Mouse (Mus musculus) forebrain, embryonic 16.5 days (tissue): ENCODE measurements around the gene Gas2l1. TPM values are rescaled to one million over a fixed set of nuclear protein-coding genes. Genes with fewer than 3 reads are reported as not detected.
A peak's percentile ranks its signal among the peaks of the same experiment; 100 is the strongest.

Experiments used
- ATAC-seq: fragments of 200-750 bp; cut with Nextera tagmentation; 2 replicates; pipeline ENCODE4 v1.8.0; 2017; ENCODE audit warnings: mild to moderate bottlenecking, moderate library complexity
- H3K27ac ChIP-seq: fragments of 300-500 bp; sonication (generic); 2 replicates; pipeline ENCODE4 v1.5.1; 2014; ENCODE audit warnings: low read length, control low read depth
- H3K27me3 ChIP-seq: fragments of 300-500 bp; sonication (generic); replicated peaks from 2 replicates; pipeline ENCODE4 v1.6.1; 2014; ENCODE audit warnings: low read length; ENCODE audit not compliant: control insufficient read depth, insufficient read depth
- H3K36me3 ChIP-seq: fragments of 300-500 bp; sonication (generic); 2 replicates; pipeline ENCODE4 v1.6.1; 2014; ENCODE audit not compliant: control insufficient read depth, insufficient read depth
- H3K4me1 ChIP-seq: fragments of 300-500 bp; sonication (generic); replicated peaks from 2 replicates; pipeline ENCODE4 v1.6.1; 2014; ENCODE audit warnings: low read length; ENCODE audit not compliant: control insufficient read depth, insufficient read depth
- H3K4me2 ChIP-seq: fragments of 300-500 bp; sonication (generic); 2 replicates; pipeline ENCODE4 v1.6.1; 2014; ENCODE audit warnings: mild to moderate bottlenecking, low read length, control low read depth
- H3K4me3 ChIP-seq: fragments of 300-500 bp; sonication (generic); replicated peaks from 2 replicates; pipeline ENCODE4 v1.5.1; 2014; ENCODE audit warnings: mild to moderate bottlenecking, low read length, control low read depth
- H3K9ac ChIP-seq: fragments of 300-500 bp; sonication (generic); replicated peaks from 2 replicates; pipeline ENCODE4 v1.6.1; 2014; ENCODE audit warnings: low read depth, low read length, control low read depth
- H3K9me3 ChIP-seq: fragments of 300-500 bp; sonication (generic); 2 replicates; pipeline ENCODE4 v1.6.1; 2016; ENCODE audit warnings: low read length; ENCODE audit not compliant: control insufficient read depth
- WGBS: fragments of 180-500 bp; shearing (Covaris S2); extraction: QIAGEN DNeasy Blood & Tissue Kit; methylation state at CpG from one replicate; pipeline ENCODE4 v1.1.7; 2014; 5-methylcytosine and 5-hydroxymethylcytosine counted together
- polyA plus RNA-seq: library from polyadenylated mRNA; unstranded; fragments of >200 nt; fragmentation: Nextera tagmentation; extraction: Ambion mirVana; gene quantifications from 2 replicates; pipeline ENCODE4 v1.2.1, GENCODE M21; 2015

Gas2l1 gene
- polyA plus RNA-seq: 17.2 and 18.4 TPM in 2 replicates

DNA sequence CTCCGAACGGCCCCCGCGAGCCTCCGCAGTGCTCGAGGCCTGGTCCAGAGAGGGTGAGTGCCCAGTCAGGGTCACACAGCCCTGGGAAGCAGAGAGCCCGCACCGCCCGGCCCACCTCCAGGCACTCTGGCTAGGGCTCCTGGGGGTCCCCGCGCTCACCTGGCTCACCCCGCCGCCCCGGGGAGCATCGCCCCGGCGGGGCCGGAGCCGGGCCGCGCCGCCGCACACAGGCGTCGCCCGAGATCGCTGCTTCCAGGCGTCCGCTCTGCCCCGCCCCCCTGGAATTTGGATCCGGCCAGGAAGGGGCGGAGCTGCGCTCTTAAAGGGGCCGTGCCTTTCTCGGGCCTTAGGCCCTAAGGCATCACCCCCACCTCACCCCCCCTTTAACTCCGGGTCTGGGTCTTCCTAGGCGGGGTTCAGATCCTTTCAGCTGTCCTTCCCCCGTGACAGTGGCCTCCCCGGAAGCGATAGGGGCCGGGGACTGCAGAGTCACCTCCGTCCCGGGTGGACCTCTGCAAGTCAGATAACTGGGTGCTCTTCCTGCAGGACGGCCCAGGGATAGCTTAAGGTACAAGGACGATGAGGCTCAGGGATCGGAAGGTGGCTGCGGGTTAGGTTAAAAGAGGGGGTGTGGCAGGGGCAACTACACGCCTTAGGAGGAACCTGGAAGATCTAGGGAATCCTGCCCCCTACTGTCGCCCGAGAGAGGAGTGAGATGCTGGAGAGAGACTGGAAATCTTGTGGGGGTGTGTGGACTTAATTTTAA is at the start of gene Gas2l1:
TSS of gene Gas2l1 (minus strand) at position 272 of the 766 bp plus-strand sequence.
- Histone ChIP-seq H3K9ac (peak within 1 kb of the TSS; percentile 85), H3K36me3 (peaks cover 18% of the 10 kb centered on the region), H3K9me3 (no peaks in the 10 kb centered on the region), H3K27ac (no peak within 1 kb of the TSS), H3K27me3 (peaks cover 31% of the 10 kb centered on the region), H3K4me2 (peak within 1 kb of the TSS; percentile 96), H3K4me3 (peak within 1 kb of the TSS; percentile 72), H3K4me1 (peaks cover 44% of the 10 kb centered on the region)
- WGBS: under 1% methylated on average over 50 of the region's 50 CpGs
- ATAC-seq: peak; percentile 86

- H3K36me3 ChIP-seq: no peaks in the 10 kb centered on the region
- no peaks in the 10 kb centered on the region for H3K27me3 ChIP-seq
- H3K27ac ChIP-seq: no peak overlapping the region
- WGBS: 82% methylated on average over 7 of the region's 7 CpGs
- no peak overlapping the region for H3K4me2 ChIP-seq
- no peak overlapping the region for H3K4me3 ChIP-seq
- H3K9ac ChIP-seq: no peak overlapping the region
- no peaks in the 10 kb centered on the region for H3K9me3 ChIP-seq
- H3K4me1 ChIP-seq: no peaks in the 10 kb centered on the region
- ATAC-seq: no peak
Measured at GRCm38 (mm10) chr11:5113645-5114044, 48.5 kb upstream of the Gas2l1 start.

- Histone ChIP-seq H3K9ac (no peak overlapping the region), H3K27ac (no peak overlapping the region), H3K4me1 (no peaks in the 10 kb centered on the region), H3K4me3 (no peak overlapping the region), H3K9me3 (no peaks in the 10 kb centered on the region), H3K4me2 (no peak overlapping the region), H3K36me3 (no peaks in the 10 kb centered on the region), H3K27me3 (no peaks in the 10 kb centered on the region)
- ATAC-seq: no peak
- 69% methylated on average over 8 of the region's 8 CpGs for WGBS
Measured at GRCm38 (mm10) chr11:5109441-5109840, 44.3 kb upstream of the Gas2l1 start.

DNA sequence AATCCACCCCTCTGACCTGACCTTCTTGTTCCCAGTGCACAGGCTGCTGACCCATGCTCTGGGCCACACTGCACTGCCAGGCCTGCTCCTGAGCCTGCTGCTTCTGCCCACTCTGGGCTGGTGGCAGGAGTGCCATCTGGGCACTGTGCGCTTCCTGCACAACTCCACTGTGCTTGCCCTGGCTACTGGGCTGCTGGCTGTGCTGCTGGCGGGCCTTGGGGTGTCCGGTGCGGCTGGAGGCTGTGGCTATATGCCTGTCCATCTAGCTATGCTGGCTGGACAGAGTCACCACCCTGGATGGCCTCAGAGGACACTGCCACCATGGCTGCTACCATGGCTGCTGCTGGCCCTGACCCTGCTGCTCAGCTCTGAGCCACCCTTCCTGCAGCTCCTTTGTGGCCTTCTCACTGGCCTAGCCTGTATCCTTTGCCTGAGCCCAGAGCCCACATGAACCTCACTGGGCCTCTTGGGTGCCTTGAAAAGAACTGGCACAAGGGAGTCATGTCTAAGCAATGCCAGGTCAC is 38.9 kb upstream of the Gas2l1 start:
- WGBS: 96% methylated on average over 4 of the region's 4 CpGs
- no peaks in the 10 kb centered on the region for H3K9me3 ChIP-seq
- H3K4me1 ChIP-seq: peaks cover 10% of the 10 kb centered on the region
- H3K4me2 ChIP-seq: no peak overlapping the region
- H3K27ac ChIP-seq: no peak overlapping the region
- H3K36me3 ChIP-seq: no peaks in the 10 kb centered on the region
- no peaks in the 10 kb centered on the region for H3K27me3 ChIP-seq
- ATAC-seq: no peak
- H3K4me3 ChIP-seq: no peak overlapping the region
- H3K9ac ChIP-seq: no peak overlapping the region

- Histone ChIP-seq H3K4me2 (no peak overlapping the region), H3K9me3 (no peaks in the 10 kb centered on the region), H3K27me3 (no peaks in the 10 kb centered on the region), H3K4me3 (no peak overlapping the region), H3K9ac (no peak overlapping the region), H3K4me1 (peaks cover 14% of the 10 kb centered on the region), H3K27ac (no peak overlapping the region), H3K36me3 (no peaks in the 10 kb centered on the region)
- ATAC-seq: no peak
- WGBS: 91% methylated on average over 7 of the region's 7 CpGs
Measured at GRCm38 (mm10) chr11:5102384-5102783, 37.3 kb upstream of the Gas2l1 start.

- Histone ChIP-seq H3K4me2 (no peak overlapping the region), H3K4me3 (no peak overlapping the region), H3K9me3 (no peaks in the 10 kb centered on the region), H3K4me1 (peaks cover 21% of the 10 kb centered on the region), H3K27me3 (no peaks in the 10 kb centered on the region), H3K36me3 (no peaks in the 10 kb centered on the region), H3K9ac (no peak overlapping the region), H3K27ac (no peak overlapping the region)
- 90% methylated on average over 6 of the region's 6 CpGs for WGBS
- no peak for ATAC-seq
Measured at GRCm38 (mm10) chr11:5101641-5102040, 36.5 kb upstream of the Gas2l1 start.

GRCm38 (mm10) chr11:5100801-5101200 is 35.7 kb upstream of the Gas2l1 start:
- no peak overlapping the region for H3K27ac ChIP-seq
- H3K9ac ChIP-seq: no peak overlapping the region
- H3K9me3 ChIP-seq: no peaks in the 10 kb centered on the region
- ATAC-seq: no peak
- 54% methylated on average over 5 of the region's 5 CpGs for WGBS
- no peaks in the 10 kb centered on the region for H3K27me3 ChIP-seq
- no peaks in the 10 kb centered on the region for H3K36me3 ChIP-seq
- peak overlapping the region; percentile 57 for H3K4me2 ChIP-seq
- peaks cover 29% of the 10 kb centered on the region for H3K4me1 ChIP-seq
- no peak overlapping the region for H3K4me3 ChIP-seq

DNA sequence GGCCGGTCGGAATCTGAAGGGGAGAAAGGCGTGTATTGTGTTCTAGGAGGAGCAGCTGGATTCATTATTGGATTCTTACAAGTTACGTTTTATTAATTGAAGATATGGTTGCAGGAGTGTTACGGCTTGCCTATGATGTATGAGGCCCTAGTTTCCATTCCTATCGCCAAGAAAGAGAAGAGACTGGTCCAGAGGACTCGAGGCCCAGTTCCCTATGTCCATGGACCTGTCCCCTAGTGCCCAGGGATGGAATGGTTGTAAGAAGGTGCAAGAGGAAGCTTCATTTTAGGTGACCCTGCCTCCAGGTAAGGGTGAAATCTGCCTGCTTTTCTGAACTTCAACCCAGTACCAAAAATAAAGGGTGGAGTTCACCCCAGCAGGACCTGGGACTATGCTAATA is 35.2 kb upstream of the Gas2l1 start:
- under 1% methylated on average over 7 of the region's 7 CpGs for WGBS
- H3K9ac ChIP-seq: peak overlapping the region; percentile 92
- H3K4me1 ChIP-seq: peaks cover 29% of the 10 kb centered on the region
- H3K9me3 ChIP-seq: no peaks in the 10 kb centered on the region
- H3K36me3 ChIP-seq: no peaks in the 10 kb centered on the region
- no peak for ATAC-seq
- peak overlapping the region; percentile 96 for H3K27ac ChIP-seq
- H3K4me3 ChIP-seq: peak overlapping the region; percentile 88
- no peaks in the 10 kb centered on the region for H3K27me3 ChIP-seq
- H3K4me2 ChIP-seq: peak overlapping the region; percentile 57

DNA sequence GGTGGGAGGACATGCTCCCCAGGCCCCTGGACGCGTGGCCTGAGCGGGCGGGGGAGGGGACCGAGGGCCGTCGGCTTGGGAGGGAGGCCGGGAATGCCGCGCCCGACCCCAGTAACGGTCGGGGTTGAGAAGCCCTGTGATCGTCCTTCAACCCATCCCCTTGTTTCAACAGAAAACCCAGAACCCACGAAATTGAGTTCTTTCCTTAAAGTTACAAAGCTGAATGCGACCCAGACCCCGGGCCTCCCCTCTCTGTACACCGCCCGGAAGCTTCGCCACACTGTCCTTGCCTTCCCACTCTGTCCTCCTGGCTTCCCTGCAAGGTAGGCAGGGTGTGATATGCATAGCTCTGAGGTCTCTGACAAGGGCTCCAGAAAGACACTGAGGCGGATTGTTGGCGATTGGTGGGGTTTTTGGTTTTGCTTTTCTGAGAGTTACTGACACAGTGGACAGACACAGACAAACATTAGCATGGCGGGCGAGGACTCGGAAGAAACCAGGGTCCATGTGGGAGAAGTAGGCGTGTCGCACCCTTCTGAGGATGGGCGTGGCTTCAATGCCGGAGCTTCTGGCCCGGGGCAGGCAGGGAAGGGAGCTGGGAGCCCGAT is 34.6 kb upstream of the Gas2l1 start:
- WGBS: under 1% methylated on average over 31 of the region's 31 CpGs
- peak overlapping the region; percentile 92 for H3K9ac ChIP-seq
- no peaks in the 10 kb centered on the region for H3K36me3 ChIP-seq

More for the DNA sequence above, 34.6 kb upstream of the Gas2l1 start:
- no peaks in the 10 kb centered on the region for H3K9me3 ChIP-seq
- peak; percentile 72 for ATAC-seq
- peak overlapping the region; percentile 96 for H3K27ac ChIP-seq
- peak overlapping the region; percentile 57 for H3K4me2 ChIP-seq
- no peaks in the 10 kb centered on the region for H3K27me3 ChIP-seq
- peak overlapping the region; percentile 88 for H3K4me3 ChIP-seq
- peaks cover 29% of the 10 kb centered on the region for H3K4me1 ChIP-seq
